Mouse (Mus musculus) regulatory T cell (primary cell): ENCODE measurements around the gene Opcml.

ENCODE experiments used
- in situ Hi-C: fragments of 300-600 bp; cut with MboI, MseI; formaldehyde crosslinking; loops from one replicate; pipeline ENCODE4 v1.15.1; 2025; ENCODE audit warnings: high pct_unique_total_duplicates

The Opcml gene

DNA sequence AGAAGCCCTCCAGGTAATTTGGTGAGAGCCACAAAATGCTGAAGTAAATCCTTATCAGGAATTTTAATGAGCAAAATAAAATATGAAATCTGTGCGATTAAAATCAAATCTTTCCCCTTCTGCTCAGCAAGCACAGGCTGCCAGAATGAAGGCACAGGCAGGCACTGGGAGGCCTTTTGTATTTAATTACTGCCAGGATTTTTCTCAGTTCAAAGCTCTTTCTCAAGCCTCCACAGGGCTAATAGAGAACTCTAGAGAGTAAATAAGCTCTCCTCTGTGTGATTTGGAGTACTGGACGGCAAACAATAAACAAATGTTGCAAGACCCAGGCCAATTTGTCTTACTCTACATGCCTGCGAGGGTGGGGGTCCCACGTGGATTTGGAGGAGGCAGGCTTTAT, 208.2 kb downstream of the Opcml start:
- in situ Hi-C loops, result no loop called here

DNA sequence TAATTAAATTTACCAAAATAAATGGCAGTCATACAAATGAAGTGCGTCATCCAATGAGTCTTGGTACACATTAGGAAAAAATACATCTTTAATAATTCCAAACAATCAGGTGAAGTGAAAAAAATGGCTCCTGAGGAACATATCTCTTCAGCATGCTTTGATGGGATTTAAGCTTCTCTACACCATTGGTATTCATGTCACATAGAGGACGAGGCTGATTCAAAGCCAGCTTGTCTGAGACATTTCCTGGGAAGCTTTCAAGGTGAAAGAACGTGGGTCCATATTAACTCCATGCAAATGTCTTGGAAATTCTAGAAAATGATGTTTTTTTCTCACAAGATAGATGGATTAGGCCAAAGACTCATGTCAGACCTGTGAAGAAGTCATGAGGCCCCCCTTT, 212.6 kb downstream of the Opcml start:
- in situ Hi-C loops, result no loop called here

DNA sequence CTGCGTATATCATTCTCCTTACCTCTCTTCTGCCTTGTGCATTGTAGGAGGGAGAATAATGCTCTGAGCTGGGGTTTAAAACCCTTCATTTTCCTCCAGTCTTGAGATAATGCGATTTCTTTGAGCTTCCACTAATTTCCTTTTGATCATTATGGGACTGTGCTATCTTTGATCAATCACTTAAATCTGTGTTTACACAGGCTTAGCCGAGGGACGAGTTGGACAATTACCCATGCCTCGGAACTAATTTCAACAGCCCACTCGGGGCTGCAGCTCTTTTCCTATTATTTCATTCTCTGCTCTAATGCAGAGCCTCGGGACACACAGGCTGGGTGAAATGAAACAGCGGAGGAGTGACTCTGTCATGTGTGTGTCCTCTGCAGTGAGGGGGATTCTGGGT, 220.9 kb downstream of the Opcml start:
- in situ Hi-C loops, result no loop called here

DNA sequence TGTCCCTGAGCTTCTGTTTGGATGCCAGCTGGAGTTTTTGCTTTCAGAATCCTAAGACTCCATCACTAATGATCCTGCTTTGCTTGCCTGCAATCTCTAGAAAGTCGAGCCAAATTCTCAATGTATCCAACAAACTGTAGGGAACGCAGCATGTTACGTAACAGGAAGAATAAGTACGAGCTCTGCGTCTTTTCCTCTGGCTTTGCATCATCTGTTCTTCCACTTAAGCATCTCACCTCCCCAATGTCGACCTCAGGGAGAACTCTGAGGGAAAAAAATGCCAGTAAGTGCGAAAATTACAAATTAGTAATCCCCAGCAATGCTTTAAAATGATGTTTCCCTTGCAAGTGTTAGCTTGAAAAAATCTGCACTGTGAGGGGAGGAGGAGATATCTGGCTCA, 222.1 kb downstream of the Opcml start:
- in situ Hi-C loops, result no loop called here

DNA sequence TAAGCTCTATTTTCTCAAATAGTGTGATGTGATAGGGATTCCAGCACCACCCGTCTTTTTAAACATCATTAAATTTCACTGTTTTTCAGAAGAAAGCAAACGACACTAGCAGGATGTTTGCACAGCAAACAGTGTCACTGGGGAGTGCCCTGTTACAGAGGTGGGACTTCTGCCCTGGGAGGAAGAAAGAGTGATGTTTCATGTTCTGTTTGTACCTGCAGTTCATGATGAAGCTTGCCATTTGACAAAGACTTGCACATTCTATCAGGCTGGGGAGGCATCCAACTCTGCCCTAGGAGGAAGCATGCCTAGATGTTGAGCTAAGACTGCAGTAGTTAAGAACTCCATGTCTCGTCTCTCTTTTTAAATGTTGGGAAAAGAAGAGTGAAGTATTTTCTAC, 222.6 kb downstream of the Opcml start:
- in situ Hi-C loops, result no loop called here

DNA sequence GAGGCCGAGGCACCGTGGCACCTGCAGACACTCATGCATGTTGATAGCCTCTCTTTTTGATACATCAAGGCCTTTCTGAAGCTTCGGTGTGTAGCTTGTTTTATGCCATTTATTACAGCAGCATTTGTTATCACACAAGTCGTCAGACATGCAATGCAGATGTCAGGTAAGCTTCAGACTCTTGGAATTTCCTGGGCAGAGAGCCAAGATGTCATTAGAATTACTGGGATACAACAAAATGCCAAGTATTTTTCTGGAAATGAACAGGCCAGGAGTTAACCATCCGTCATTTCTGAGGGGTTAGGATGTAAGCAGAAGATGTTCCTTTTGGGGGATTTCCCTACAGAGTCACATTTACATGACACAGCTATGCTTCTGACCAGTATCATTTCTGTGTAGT, 237.6 kb downstream of the Opcml start:
- in situ Hi-C loops, result no loop called here

DNA sequence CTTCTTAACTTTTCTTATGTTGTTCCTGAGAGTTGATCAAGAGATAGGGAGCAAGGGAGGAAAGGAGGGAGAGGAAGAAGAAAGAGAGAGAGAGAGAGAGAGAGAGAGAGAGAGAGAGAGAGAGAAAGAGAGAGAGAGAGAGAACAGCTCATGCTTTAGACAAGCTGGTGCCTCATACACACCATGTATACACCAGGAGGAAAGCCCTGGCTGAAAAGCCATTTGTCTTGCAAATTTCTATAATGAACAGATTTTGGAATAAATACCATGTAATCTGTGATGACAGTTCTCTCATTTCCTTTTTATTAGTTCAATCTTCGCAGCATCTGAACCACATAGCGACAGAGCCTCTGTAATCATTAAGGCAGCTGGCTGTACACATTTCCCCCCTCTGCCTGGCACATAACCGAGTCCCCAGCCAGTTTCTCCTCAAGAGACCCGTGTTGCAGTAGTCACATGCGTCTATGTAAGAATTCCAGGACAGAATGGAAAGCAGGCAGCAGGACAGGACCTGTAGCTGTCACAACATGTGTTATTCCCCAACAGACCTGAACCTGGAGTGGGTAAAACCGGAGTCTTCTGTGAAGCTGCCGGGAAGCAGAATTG, 238.3 kb downstream of the Opcml start:
- in situ Hi-C loops, result no loop called here

DNA sequence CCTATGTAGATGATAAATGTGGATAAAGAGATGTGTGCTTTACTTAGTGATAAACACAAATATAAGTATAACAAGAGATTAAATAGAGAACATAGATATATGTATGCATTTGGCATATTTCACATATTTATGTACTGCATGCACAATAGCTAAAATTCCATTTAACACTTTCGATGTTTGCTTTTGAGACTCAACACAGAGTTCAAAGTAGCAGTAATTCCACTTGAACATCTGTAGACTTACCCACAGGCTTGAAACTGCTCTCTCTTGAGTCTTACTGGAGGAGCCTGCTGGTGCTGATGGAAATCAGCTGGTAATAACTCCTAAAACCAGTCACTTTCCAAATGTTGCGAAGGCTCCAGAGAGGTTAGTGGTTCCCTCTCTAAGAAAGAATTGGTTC, 258.6 kb downstream of the Opcml start:
- in situ Hi-C loops, result no loop called here

DNA sequence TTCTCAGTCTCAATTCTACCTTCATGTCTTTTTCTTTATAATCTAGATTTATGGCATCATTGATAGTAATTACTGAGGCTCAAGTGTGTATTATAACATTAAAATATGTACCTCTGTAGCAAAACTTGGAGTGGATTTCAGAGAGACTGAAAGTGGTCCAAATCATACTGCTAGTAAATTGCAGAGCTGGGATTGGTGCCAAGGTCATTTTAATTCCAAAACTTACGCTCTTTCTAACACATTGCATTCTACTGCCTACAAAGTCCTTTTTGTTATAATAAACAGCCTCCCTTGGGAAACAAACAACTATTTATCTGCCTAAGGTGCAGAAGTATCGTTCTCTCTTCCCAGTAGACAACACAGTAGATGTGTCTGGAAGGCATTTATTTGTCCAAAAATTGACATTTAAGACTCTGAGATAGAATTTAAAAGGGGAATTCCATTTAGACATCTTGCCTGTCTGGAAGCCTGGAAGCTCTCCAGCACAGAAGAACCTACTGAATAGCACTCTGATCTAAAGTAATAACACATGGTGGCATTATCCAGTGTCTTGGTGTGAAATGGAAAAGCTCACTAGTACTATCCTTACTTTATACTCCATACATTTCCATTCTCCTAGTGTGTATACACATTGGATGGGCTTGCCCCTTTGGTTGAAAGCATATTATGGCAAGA, 266.7 kb downstream of the Opcml start:
- in situ Hi-C loops, result no loop called here

DNA sequence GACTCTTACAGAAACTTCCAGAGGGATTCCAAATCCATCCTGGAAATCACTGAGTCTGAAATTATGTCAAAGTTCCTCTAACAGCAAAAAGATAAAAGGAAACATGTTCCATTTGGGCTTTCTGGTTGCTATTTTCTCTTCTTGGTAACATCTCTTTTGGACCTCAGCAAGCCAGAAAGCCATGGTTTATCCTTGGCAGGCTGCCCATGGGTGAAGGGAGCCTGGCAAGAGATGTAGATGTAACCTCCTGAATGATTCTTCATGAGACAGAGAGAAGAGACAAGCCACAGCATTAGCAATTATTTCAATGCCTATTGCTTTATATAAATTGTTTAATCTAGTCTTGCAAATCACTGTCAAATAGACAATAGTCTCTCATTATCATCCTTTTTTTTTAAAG, 274.6 kb downstream of the Opcml start:
- in situ Hi-C loops, result no loop called here

DNA sequence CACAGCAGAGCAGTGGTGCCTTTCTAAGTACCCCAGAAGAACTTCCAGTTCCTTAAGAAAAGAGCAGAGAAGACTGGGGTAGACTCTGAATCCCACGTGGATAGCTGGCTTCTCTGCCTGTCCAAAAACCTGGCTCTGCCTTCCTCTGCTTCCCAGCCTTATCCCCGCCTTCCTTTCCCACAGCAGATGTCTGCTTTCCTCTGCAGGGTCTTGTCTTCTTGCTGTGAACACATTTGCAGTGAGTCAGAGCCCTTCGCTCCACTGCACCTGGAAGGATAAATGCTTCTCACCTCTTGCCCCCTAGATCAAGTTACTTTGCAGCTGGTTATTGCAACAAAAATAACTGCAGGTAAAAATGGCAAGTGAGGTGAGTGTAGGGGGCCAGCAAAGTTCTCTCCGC, 290.1 kb downstream of the Opcml start:
- in situ Hi-C loops, result no loop called here

DNA sequence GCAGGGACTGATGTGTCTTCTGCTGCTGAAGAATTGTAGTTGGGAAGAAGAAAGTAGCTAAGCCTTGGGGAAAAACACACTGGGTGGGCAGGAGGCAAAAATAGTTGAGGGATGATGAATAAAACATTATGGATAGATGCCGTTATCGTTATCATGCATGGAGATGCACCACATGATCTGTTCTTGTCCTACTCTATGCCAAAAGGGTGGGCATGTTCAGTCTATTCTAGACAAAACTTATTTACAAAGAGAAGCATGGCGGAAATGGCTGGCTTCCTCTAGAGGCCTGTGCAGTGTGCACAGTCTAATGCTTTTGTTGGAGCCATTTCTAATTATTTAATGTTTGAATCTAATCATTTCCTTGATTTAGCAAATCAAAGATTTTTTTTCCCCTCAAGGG, 293.2 kb downstream of the Opcml start:
- in situ Hi-C loops, result no loop called here

DNA sequence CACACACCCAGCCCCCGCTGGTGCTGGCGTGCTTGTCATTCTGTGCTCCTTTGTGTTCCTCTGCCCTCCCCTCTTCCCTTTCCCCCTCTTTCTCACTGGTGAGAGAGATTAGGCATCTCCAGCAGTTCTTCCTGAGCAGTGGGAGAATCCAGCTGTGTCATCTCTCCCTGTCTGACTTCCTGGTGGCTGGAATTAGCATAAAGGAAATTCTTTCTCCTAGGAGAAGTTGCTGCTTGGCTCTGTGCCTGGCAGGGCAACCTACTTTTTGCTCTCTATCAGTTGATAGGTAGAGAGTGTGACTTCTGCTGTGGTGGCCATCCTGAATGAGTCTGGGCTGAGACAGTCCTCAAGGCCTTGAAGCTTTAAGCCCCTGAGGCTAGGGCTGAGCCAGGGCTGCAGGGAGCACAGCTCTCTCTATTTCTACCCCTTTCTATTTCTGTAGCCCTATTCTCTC, 293.7 kb downstream of the Opcml start:
- in situ Hi-C loops, result no loop called here

DNA sequence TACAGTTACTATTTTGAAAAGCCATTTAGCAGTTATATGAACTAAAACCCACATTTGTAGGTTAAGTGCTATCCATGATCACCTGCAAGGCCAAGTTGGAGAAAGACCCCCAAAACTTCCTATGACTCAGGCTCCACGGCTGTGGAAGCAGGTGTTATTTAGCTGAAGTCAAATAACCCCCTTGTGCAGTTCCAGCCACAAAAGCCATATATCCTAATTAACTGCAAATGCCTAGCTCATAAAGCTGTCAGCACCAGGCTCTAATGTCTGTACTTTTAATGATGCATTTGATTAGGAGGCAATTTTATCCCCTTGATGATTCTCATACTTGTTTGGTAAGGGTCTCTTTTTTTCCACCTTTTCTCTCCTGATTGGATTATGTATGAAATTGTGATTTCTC, 300.8 kb downstream of the Opcml start:
- in situ Hi-C loops, result no loop called here

DNA sequence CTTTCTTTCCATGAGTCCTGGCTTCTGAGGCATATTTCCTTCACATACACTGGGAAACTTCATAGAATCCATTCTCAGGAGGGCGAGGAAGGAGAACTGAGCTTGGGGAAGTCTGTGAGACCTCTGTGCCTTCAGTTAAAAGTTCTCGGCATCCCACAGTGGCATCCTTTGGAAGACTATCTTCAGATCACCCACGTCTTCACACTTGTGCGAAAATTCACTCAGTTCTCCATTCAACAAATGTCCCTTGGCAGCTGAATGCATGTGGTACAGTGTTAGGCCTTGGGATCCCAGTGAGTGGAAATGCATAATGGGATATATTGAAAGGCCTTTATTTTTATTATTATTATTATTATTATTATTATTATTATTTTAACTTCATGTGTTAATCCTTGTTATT, 304.1 kb downstream of the Opcml start:
- in situ Hi-C loops, result no loop called here

DNA sequence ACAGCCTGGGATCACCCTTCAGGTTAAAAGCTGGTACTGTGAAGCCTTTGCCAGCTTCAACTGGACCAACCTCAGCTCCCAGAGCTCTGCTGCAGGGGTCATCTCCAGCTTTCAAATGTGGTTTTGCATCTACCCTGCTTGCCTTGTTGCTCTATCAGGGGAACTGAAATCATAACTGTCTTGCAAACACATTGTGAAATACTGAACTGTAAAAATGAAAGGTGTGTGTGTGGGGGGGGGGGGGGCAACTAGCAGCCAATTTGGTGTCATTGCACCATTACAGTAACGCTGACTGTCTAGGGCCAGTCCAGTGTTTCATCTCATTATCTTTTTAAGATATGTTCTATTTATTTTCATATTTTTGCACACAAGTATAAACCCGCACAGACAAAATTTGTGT, 305.6 kb downstream of the Opcml start:
- in situ Hi-C loops, result no loop called here

DNA sequence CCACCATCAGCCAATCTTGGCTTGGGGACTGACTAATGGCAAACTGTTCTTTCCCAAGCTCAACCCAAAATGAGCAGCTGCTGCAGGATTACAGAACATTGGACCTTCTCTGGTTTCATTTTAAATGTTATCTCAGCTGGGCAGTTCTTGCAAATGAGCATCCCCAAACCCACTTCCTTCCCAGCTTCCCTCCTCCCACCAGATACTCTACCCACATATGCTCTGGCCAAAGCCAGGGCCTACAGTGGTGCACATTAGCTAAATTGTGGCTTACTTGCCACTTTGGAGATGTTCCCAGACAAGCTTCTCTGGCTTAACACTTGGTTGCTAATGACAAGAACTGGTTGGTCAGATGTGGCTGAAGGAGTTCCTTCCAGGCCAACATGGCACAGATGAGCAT, 311.4 kb downstream of the Opcml start:
- in situ Hi-C loops, result no loop called here

DNA sequence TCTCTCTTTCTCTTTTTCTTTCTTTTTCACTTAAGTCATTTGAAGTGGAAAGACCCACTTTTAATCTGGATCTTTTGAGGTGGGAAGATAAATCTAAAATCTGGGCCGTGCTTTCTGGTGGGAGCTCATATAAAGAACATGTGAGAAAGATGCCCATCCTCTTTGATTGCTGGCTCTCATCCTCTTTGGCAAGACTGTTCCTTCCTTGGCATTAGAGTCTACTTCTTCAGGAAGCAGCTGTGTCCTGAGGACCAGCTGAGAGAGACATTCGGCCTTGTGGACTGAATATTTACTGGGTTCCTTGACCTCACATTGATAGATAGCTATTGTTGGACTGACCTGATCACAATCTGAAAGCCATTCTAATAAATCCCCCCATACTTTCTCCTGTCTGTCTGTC, 331.3 kb downstream of the Opcml start:
- in situ Hi-C loops, result no loop called here

DNA sequence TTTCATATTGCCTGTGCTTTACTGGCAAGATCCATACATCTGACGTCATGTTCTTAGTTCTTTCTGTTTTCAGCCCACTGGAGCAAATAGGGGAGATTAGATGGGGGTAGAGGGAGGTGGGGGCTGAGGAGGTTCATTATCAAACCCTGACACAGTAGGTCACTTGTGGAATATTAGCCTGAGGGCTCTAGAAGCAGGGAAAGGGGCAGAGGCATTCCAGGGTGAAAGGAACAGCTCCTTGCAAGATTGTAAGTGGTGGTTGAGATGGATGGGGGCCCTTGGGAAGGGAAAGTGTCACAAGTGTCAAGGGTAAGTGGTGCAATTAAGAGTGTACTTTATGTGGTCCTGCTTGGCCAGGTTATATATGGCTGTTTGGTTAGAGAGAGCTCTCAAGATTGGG, 338.2 kb downstream of the Opcml start:
- in situ Hi-C loops, result no loop called here

DNA sequence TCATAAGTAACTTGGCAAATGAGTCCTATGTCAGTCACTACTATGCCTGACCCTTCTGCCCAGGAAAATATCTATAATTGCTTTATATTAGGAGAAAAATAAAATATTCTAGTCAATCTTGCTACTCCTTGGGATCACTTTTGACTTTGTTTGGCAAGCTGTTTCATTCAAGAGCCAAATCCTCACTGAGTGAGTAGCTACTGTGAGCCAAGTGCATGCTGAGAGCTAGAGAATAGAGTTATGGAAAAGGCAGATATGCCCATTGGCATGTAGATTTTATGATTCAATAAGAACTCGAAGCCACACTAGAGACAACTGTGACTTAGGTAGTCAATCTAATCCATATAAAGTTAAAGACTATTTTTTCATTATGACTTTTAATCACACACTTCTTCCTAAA, 340.9 kb downstream of the Opcml start:
- in situ Hi-C loops, result no loop called here

DNA sequence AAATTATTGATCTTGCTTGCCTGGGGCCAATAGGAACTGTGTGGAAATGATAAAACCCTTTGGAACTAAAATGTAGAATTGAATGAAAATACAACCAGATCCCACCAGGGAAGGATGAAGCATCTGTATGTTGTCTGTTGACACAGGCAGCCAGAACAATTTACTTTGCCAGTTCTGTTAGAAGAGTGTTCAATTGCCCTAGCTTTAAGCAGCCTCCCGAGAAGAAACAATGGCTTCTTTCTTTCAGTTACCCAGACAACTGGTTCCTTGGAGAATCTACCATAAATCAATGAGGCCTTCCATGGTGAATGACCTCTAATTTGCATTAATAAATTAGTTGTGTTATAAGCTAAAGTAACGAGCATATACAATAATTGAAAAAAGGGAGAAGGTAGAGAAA, 346.0 kb downstream of the Opcml start:
- in situ Hi-C loops, result no loop called here

DNA sequence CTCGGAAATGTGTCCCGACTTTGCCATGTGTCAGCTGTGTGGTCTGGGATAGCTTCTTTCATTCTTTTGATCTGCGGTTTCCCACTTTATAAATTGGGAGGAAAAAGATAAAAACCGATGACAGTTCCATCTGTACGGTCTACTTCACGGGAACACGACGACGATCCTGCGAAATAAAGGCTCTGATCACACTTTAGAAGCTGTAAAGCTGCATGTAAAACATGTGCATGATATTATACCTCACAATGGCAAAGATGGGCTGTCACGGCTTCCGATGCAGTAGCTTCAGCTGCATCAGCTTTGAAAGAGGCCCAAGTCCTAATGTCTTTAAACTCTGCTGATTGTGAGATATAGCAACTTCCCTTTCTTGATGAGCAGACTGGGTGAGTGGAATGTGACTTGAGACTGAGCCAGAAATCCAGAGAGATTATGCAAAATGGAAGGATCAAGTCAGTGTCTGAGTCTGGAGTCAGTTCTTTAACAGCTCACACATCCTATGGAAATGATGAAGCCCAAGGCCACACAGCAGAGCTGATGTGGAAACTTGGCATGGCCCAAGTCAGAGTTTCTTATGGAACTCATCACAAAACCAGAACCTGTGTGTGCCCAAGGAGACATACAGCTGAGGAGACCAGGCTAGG, 349.5 kb downstream of the Opcml start:
- in situ Hi-C loops, result no loop called here

DNA sequence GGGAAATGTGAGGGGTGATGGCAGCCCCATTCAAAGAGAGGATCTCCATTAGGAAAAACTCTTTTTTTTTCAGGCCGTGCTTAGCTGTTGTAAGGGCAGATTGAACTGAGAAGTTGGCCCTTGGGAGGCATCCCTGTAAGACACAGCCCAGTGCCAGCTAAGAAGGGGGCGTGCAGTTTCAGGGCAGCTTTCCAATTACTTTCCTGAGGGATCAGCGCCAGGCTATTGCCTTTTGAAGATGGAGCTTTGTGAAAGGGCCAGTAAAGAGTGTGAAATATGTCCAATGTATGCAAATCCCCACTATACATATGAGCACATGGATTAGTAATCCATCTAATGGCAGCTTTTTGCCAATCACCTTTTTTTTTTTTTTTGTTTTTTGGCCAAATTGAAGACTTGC, 358.9 kb downstream of the Opcml start:
- in situ Hi-C loops, result no loop called here
